Mouse (Mus musculus): ENCODE results near the gene Egfem1.

Egfem1 gene

DNA sequence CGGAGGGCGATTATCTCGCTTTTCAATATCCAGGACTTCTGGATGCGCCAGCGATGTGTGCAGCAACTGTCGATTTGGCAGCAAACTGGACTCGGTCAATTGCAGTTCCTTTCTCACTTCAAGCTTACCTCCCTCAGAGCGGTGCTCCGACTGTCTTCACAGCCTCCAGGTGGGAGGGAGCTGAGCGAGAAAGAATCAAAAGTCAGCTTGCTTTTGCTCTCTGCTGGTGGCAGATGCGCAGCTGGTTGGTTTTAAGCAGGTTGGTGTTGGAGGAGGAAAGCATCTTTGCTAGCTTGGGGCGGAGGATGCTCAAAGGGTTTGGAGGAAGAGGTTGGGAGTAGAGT, at the start of gene Egfem1:
Gene Egfem1, plus strand, starts transcription at position 72 of the 344 bp plus-strand sequence.
- no peak for DNase-seq (ENCODE audit: low spot score)

- no peak for DNase-seq (ENCODE audit: low spot score)
These were observed 48.7 kb upstream of the Egfem1 start for GRCm38 (mm10) chr3:29033107-29033506.

DNA sequence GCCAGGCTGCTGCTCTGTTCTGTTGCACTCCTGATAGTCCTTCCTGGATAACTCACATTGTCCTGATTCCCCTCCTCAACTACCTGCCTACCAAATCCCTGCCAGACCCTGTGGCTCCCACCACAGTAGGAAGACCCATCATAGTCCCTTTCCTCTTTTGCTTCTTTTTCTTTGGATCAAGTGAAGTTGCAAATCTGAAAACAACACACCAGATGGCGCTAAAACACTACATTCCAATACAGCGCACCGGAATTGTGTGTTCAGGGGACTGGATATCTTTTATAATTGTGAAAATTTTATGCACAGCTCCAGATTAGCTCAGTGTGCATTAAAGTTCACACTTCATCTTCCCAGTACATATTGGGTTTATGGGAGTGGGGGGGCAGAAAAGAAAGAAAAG, 45.7 kb upstream of the Egfem1 start:
- no peak for DNase-seq (ENCODE audit: low spot score)

DNA sequence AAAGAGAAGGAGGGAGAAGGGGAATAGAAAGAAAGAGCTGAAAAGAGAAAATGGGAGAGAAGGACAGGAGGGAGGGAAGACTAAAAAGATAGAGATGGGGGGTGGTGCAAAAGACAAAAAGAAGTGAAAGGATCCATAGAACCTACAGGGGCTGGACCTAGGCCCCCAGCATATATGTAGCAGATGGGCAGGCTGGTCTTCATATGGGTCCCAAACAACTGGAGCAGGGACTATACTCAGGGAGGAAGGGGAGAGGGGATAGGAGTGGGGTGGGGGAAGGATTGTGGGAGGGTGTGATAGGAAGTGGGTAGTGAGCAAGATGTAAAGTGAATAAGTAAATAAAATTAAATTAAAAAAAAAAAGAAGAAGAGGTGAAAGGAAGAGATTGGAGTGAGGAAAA, 45.2 kb upstream of the Egfem1 start:
- no peak for DNase-seq (ENCODE audit: low spot score)

DNA sequence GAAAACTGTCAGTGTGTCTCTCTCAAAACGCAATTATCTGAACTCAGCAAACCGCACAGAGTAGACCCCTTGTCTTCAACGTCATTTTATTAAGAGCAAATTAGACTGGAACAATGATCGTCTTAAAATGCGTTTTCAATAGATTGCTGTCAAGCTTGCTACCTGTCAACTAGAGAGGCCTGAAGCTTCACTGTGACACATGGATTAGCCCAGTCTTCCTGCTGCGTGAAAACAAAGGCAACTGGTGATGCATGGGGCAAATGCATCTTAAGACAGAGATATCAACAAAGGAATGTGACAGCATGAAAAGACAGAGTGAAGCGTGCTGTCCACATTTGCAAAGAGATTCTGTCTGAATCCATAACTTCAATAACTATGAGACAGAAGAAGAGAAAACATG, 41.8 kb upstream of the Egfem1 start:
- no peak for DNase-seq (ENCODE audit: low spot score)

DNA sequence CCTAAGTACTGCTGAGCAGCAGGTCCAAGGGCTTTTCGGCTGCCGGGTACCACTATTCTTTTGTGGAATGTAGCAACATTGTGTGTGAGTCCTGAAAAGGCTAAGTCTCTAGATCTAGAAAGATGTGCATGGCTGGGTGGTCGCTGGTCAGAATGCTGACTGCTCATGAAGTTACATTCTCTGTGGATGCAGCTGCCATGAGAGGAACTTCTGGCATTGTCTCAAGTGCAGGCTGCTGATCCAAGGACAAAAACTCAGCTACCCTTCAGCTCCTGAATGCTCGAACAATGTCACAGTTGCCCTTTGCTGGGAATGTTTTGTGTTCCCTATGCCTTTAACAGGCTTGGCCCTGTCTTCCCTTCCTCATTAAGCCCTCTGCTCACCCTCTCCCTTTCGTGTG, 35.5 kb upstream of the Egfem1 start:
- DNase-seq (ENCODE audit: low spot score): no peak

GRCm38 (mm10) chr3:29047273-29047932, 34.4 kb upstream of the Egfem1 start:
- DNase-seq (ENCODE audit: low spot score): no peak

DNA sequence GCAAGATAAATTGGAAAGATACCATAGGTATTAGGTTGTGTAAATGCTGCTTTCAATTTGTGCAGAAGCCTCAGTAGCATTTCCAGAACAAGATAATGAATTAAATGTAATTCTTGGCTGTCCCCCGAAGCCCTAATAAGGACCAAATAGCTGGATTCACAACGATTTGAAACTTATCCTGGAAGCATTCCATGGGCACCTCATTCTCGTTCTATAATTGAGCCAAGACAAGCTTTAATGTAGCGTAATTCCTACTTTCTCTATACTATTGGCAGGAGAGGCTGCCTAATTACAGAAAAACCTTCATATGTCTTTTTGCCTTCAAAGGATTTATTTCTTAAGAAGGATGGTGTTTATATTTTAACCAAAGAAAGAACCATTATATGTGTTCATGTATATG, 18.7 kb upstream of the Egfem1 start:
- DNase-seq (ENCODE audit: low spot score): no peak

DNA sequence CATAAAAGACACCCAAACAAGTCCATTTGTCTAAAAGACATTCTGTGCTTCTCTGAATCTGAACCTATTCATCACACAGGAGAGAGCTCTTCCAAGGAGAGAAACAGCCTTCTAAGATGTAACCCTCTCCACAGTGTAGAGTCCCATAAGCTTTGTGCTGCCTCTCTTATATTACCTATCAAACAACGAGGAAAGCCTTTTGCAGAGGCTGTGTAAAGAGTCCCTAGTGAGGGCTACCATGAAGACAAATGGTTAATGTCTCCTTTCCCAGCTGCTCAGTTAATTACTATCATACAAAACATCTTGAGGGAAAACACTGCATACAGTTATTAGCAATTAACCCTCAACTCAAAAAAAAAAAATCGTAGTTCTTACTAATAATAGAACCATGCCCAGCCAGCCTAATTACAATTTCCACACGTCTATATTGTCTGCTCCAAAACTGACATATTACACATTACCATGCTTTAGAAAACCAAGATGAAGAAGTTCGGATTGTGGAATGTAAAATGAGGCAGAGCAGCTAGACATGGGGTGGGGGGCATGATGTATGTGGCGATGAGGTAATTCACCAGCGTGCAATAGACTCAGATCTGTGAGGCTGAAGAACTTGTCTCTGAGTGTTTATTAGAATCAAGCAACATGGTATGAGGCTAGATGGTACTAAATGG, 13.3 kb upstream of the Egfem1 start:
- no peak for DNase-seq (ENCODE audit: low spot score)

DNA sequence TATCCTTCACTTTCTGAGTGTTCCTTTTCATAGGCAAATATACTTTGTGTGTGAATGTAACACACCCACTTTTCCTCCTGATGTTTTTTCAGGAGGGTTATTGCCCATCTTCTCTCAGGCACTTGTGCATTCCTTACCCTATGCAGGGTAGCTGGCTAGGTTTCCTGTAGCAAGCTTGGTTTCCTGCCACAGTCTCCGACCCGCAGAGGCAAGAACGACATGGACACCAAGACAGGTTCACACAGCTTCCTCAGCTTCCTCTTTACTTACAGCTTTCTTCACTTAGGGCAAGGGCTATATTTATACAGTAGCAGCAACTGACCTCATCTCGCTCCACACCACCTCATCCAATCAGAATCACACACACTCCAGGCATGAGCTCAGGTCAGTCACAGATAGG, 10.5 kb upstream of the Egfem1 start:
- DNase-seq (ENCODE audit: low spot score): no peak

DNA sequence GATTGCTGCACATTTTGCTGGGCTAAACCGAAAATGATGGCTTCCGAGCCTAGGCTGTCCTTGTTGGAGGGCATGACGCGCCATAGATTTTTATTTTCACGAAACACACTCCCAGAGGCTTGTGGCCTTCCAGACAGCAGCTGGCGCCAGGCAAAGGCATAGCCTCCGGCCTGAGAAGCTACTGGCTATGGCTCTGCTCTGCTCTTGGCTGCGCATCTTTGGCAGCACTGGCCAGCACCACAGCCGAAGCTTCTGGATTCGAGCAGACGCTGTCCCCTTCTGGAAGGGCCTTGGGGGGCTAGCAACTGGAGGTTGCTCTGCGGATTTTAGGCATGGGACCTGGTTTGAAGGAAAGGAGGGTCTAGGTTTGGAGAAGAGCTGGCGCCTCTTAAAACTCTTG, 306 bp upstream of the Egfem1 start:
- no peak for DNase-seq (ENCODE audit: low spot score)

- no peak for DNase-seq (ENCODE audit: low spot score)
These were observed 623 bp downstream of the Egfem1 start for GRCm38 (mm10) chr3:29082296-29082995.

DNA sequence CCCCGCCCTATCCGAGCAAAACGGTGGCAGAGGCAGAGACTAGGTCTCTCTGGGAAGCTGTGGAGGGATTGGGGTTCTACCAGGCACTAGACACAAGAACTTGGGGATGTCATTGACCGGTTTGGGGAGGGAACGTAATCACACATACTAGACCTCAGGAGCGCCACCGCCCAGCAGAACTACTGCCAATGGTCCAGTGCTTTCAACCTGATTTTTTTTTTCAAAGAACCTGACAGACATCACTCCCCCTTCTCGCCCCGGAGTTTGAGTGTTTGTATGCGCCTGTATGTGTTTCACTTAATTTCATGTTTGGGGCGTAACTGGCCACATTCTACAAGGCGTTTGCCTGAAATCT, 1.1 kb downstream of the Egfem1 start:
- DNase-seq (ENCODE audit: low spot score): no peak

- no peak for DNase-seq (ENCODE audit: low spot score)
These were observed 16.6 kb downstream of the Egfem1 start for GRCm38 (mm10) chr3:29098467-29098866.

DNA sequence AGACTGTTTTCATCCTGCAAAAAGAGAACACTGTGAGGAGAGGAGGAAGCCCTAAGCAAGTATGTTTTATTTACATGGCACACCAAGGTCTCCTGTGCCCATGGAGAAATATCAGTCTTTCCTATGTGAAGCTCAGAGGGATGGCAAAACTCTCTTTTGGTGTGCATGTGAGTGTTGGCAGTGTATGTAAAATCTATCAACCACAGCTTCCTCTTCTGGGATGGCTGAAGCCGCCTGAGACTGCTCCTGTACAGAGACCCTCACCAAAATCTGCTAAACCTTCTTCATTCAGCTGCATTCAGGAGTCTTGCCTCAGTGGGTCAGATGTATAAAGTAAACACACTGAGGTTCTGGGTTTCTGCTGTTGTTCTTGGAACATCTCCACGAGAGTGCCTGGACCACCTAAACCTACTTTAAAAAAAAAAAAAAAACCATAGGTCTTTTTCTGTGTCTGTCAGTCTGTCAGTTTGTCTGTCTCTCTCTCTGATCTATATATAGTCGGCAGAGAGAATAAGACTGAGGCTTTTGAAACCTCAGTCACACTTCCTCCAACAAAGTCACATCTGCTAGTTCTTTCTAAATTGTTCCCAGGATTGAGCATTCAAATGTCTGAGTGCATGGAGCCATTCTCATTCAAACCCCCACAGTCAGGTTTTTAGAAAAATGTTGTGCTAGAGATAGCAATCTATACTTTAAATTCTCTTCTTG, 24.3 kb downstream of the Egfem1 start:
- no peak for DNase-seq (ENCODE audit: low spot score)

GRCm38 (mm10) chr3:29107134-29107533, 25.3 kb downstream of the Egfem1 start:
- DNase-seq (ENCODE audit: low spot score): no peak

GRCm38 (mm10) chr3:29110321-29110720, 28.5 kb downstream of the Egfem1 start:
- DNase-seq (ENCODE audit: low spot score): no peak

- no peak for DNase-seq (ENCODE audit: low spot score)
These were observed 32.7 kb downstream of the Egfem1 start for GRCm38 (mm10) chr3:29114517-29114916.

DNA sequence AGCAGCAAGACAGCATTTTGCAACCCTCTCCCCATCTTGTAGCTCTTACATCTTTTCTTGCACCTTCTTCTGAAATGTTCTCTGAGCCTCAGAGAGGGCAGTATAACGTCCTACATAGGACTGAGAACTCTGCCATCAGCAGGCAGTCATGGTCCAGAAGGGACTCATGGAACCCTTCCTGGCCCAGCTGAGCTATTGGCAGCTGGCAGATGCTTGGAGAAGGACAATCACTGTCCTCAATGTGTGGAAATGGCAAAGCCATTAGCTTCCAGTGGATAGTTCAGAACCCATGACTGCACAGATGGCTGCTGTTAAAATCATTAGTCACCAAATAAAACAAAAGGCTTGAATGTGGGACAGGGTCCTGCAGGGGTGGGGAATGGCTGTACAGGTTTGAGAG, 35.6 kb downstream of the Egfem1 start:
- no peak for DNase-seq (ENCODE audit: low spot score)

GRCm38 (mm10) chr3:29122556-29122955, 40.7 kb downstream of the Egfem1 start:
- DNase-seq (ENCODE audit: low spot score): no peak

DNA sequence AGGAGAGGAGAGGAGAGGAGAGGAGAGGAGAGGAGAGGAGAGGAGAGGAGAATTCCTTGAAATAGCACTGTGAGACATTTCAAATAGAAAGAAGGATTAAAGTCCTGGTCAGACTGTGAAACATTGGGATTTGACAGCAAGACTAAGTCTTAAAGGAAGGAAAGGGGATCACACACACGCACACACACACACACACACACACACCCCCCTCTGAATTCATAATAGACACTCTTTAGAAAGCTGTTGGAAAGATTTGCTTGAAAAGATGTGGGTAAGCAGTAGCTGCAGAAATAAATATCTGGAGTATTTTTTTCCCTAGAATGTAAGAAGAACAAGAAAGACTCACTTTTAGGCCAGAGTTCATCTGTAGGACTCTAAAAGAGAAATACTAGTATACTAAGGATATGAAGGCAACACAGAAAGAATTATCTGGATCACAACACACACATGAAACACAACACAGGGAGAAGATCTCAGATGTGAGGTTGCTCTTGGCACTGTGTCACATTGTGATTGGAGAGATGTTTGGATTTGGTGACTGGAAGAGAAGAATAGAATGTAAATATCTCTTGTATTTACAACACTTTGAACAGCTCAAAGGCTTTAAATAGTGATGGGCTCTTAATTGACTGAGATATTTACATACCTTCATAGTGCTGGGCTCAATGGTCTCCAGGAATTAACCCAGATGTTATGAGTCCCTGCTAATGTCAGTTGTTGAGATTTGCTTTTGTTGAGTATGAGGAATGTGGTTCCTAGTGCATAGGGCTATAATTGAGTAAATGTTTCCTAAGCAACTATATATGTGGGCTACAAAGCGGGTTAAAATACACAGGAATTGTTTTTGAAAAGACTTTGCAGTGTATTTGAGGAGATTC, 50.5 kb downstream of the Egfem1 start:
- no peak for DNase-seq (ENCODE audit: low spot score)

GRCm38 (mm10) chr3:29134509-29134908, 52.7 kb downstream of the Egfem1 start:
- DNase-seq (ENCODE audit: low spot score): no peak
